Mouse (Mus musculus): ENCODE measurements around the gene Elovl6.

Gene Elovl6

DNA sequence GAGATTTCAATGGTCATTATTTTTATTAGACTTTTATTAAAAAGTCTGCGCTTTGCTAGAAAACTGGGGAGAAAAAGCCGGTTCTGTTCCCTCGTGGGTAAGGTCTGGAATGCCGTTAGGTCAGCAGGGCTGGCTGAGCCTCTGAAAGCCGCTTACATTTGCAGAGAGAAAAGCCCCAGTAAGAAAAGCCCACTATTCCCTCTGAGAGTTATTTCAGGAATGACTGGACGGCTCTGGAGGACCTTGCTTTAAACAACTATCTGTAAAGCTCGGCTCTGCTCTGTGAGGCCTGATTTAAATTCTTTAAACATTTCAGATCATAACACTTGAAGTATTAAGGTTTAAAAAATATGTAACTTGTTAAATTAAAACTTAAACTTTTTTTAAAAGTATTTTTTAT, 36.4 kb downstream of the Elovl6 start:
- no peak for DNase-seq

DNA sequence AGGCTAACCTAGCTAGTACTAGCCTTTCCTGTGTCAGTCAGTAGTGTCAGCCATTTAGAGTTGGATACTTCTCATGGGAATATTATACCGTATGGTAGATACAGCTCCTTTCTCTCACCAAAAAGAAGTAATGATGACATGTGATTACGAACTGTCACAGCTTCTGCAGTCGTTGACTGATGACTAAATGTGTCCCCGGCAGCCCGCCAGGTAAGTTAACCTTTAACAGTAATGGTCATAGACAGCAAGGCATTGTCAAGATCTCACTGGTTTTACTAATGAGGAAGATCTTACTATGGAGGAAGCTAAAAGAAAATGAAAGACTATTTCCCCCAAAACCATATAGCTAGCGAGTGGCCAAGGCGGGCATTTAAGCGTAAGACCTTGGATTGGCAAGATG, 38.8 kb downstream of the Elovl6 start:
- DNase-seq: peak; percentile 90

DNA sequence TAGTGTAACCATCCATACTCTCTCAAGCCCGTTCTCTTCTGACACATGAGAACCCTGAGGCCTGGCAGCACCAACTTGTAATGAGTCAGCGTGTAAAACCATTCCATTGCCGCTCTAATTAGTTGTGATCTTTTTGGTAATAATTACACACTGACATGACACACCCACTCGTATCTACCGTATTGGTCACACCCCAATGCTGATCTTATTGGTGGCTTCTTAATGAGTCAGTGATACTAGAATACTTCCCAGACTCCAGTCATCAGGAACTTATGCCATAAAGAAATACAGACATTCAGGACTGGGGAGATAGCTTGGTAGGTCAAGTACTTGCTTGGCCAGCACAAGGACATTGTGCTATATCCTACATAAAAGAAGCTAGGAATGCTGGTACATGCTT, 39.5 kb downstream of the Elovl6 start:
- peak; percentile 38 for DNase-seq

GRCm38 (mm10) chr3:129572959-129573358, 40.8 kb downstream of the Elovl6 start:
- DNase-seq: no peak

DNA sequence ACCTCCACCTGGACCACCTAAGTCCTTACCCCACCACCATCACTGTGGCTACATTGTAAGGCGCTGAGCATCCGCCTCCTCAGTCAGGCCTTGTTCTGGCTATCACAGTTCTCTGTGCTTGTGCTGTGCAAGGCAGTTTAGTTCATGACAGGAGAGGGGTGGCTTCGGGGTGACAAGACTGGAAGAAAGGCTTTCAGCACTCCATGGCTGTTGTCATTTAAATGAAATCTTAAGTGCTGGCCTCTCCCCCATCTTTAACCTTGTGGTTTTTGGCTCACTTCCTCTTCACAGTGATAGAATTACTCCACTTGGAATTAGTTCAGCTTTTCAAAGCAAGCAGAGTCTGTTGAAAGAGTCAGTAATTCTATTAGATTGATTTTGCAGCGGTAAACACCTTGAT, 41.5 kb downstream of the Elovl6 start:
- DNase-seq: no peak

DNA sequence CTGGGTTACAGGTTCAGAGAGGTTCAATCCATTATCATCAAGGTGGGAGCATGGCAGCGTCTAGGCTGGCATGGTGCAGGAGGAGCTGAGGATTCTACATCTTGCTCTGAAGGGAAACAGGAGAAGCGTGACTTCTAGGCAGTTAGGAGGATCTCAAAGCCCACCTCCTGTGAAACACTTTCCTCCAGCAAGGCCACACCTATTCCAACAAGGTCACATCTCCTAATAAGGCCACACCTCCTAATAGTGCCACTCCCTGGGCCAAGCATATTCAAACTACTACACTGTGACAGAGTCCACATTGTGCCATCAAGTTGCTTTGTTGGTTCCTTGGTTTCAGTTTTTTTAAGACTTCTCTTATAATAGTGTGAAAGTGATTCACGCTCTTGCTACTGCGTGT, 42.9 kb downstream of the Elovl6 start:
- no peak for DNase-seq

- no peak for DNase-seq
Observed at GRCm38 (mm10) chr3:129576522-129576921, 44.4 kb downstream of the Elovl6 start.

DNA sequence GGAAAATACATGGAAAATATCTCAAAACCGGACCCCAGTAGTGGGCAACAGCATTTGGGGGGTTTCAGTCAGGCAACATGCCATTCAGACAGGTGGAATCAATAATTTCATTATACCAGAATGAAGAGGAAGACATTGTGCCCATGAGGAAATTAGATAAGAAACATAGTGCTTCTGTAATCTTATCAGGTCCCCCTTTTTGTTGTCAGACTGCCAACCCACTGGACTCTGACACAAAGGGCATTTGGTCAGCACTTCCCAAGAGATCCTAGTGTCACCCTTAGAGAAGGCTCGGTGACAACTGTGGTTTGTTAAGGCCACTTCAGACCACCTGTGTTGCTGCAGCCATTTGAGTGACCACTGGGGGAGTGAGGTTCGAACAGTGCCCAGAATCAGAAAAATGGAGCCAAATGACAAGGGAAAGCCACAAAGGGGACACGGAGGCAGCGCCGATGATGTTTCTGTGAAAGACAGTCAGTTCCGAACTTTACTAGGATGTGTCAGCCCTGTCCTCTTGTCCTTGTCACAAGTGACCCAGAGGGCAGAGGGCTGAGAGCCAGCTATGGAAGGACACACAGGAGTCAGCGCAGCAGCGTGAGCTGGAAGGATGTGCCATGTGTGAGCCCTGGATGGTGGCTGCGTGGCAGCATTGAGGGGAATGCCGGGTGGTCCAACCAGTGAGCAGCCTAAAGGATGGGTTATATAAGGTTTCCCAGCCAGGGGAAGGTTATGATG, 46.8 kb downstream of the Elovl6 start:
- no peak for DNase-seq

GRCm38 (mm10) chr3:129581024-129581423, 48.9 kb downstream of the Elovl6 start:
- DNase-seq: peak; percentile 74

DNA sequence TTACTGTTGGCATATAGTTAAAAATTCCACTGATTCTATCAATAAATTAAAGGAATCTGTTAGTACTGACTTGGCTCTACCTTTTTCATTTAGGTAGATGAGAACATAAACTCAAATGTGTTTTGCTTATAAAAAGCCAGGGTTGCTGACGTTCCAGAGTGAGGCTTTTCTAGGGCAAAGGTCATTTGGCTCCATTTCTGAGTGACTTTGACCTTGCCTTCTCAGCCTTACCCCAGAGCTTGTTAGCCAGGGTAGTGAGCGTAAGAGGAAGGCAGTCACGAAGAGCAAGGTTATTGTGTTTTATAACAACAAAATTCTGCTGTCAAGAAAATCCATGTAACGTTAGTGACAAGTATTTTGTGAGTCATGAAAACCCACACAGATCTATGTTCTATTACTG, 50.3 kb downstream of the Elovl6 start:
- peak; percentile 91 for DNase-seq

GRCm38 (mm10) chr3:129583290-129583689, 51.1 kb downstream of the Elovl6 start:
- DNase-seq: peak; percentile 56

DNA sequence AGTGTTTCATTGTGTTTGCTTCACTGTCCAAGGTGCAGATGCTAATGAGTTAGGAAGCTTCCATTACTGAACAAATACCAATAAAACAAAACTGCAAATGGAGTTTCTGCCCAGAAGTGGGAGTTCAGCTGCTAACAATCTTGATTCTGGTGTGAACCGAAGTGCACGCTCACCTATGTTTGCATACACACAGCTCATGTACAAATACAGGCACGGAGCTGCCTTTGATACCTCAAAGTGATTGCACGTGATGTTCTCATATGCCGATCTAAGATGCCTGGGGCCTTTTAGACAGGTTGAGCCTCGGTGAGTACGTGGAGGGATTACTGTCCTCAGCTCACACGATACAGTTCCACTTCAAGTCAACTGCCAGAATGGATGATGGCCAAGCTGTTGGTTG, 55.8 kb downstream of the Elovl6 start:
- DNase-seq: no peak

- DNase-seq: no peak
Observed at GRCm38 (mm10) chr3:129588753-129589152, 56.6 kb downstream of the Elovl6 start.

DNA sequence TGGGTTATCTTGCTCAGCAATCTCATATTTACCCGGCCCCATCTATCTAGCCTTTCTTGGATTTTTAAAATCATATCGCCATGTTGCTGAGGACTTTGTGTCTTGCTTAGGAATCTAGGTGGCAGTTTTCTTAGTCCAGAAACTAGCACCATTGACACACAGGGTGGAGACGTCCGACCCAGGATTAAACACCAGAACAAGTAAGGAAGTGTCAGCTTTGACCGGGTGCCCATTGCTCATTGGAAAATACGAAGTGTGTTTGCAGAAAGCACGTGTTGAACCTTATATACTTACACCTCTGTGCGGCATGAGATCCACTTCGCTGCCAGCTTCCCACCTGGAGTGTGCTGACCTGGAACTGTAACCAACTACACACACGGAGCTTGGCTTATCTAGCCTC, 57.5 kb downstream of the Elovl6 start:
- DNase-seq: no peak

GRCm38 (mm10) chr3:129590548-129591226, 58.5 kb downstream of the Elovl6 start:
- DNase-seq: no peak

DNA sequence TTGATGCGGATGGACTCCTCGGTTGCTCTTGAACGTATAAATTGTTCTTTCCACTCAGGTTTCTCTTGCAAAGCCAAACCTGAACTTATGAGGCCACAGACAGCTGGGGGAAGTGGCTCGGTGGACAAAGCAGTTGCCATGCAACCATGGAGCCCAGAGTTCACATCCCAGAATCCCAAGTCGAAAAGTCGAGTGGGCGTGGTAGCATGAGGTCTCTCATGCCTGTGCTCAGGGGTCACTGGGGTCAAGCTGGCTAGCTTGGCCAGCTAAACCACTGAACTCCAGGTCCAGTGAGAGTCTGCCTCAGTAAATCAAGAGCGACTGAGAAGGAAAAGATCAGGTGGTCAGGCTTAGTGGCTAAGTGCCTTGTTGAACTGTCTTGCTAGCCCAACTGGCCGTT, 59.1 kb downstream of the Elovl6 start:
- DNase-seq: peak; percentile 78

- DNase-seq: no peak
Observed at GRCm38 (mm10) chr3:129591761-129592160, 59.6 kb downstream of the Elovl6 start.

DNA sequence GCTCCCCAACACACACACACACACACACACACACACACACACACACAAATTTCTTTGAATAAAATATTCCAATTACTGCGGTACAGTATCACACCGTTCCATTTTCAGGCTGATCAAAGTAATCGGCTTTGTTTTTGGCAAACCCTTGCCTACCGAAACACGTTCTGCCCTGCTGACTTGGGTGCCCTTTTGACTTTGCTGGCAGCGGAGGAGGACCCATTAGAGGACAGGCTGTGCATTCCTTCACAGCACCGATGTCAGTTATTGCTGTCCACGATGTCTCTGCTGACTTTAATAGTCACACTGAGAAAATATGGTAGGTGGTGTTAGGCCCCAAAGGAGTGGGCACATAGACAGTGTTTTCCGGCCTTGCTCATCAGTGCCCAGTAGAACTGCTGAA, 60.8 kb downstream of the Elovl6 start:
- DNase-seq: peak; percentile 73

DNA sequence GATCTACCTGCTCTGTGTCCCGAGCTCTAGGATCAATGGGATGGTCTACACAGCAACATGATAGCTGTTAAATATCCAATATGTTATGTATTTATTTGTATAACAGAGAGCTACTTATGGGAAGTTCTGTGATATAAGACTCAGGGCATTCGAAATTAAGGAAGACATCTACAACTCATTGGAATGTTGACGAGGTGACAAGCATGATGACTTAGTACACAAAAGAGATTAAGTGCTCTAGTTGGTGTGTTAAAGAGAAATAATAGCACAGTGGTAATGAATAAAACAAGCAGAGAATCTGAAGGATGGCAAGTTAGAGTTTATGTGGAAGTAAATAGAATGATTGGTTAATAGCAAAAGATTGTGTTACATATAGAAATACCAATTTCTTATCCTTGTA, 61.6 kb downstream of the Elovl6 start:
- DNase-seq: no peak

- no peak for DNase-seq
Observed at GRCm38 (mm10) chr3:129596098-129596497, 63.9 kb downstream of the Elovl6 start.

- no peak for DNase-seq
Observed at GRCm38 (mm10) chr3:129602289-129602688, 70.1 kb downstream of the Elovl6 start.

DNA sequence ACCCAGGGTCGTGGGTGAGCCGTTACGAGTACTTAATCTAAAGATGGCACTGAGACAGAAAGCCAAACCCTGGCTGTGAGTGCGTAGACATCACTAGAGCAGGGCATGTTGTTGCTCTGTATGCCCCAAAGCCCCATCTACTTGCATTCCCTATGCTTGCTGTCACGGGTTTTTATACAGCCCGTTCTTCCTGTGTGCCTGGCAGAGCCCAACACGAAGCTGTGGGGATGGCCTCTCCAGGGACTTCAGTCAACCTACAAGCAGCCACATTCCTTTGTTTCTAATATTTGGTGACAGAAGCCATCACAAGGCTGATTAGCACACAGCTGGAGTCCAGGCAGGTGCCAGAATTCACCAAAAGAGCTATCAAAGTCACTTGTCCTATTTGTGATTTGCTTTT, 73.3 kb downstream of the Elovl6 start:
- no peak for DNase-seq

- no peak for DNase-seq
Observed at GRCm38 (mm10) chr3:129605934-129606333, 73.8 kb downstream of the Elovl6 start.

- no peak for DNase-seq
Observed at GRCm38 (mm10) chr3:129611626-129612025, 79.5 kb downstream of the Elovl6 start.
